8 mouse cellular contexts compared by ENCODE assay signal in the genomic region with DNA sequence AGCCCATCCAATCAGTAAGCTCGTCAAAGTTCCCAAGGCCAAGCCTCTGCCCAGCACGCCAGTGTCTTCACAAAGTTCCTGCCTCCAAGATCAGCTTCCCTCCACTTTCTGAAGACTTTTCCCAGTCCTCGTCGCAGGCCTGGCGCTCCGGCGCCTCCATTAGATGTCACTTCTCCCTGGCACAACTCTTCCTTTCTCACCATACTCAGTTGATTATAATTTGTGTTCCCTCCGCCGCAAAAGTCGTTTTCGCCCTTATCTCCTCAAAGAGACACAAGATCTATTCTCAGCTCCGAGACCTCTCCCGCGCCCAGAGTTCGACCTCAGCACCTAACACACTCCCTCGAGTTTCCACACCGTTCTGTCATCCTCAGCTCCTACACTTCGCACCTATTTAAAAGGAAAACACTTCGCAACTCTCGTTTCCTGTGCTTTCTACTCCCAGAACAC. TPM values are rescaled to one million over a fixed set of nuclear protein-coding genes. Genes with fewer than 3 reads are reported as not detected.
DNase-seq lines count a peak whose midpoint lies in the region; ATAC-seq and TF ChIP-seq lines count a peak whose summit lies in the region.

No protein-coding gene starts in this region.

- TF ChIP-seq CTCF in gastrocnemius, adult 2 months (IDR thresholded peaks at IDR 0.05), result no peak
- no peak for TF ChIP-seq CTCF in C2C12 (IDR thresholded peaks at IDR 0.05; ENCODE audit: control insufficient read depth, insufficient read depth, insufficient read length)
- no peak for TF ChIP-seq CTCF in liver, adult 2 months (IDR thresholded peaks at IDR 0.05; ENCODE audit: low read depth, low read length)

- no peaks in the 10 kb centered on the region for H3K36me3 ChIP-seq in C2C12 (ENCODE audit: control insufficient read depth, insufficient read depth)
- H3K36me3 ChIP-seq in liver, adult 2 months (ENCODE audit: control insufficient read depth, insufficient read depth, low read length), result no peaks in the 10 kb centered on the region
- H3K36me3 ChIP-seq in neural tube, embryonic 15.5 days, result 0 out of 2 replicates have a peak, but pooled peaks cover 2% of the 10 kb centered on the region

- no peaks in the 10 kb centered on the region for H3K27me3 ChIP-seq in C2C12 (ENCODE audit: control insufficient read depth, insufficient read depth, insufficient read length)
- H3K27me3 ChIP-seq in liver, adult 2 months (ENCODE audit: control insufficient read depth, insufficient read depth, low read length), result no peaks in the 10 kb centered on the region
- H3K27me3 ChIP-seq in neural tube, embryonic 15.5 days (replicated peaks), result no peaks in the 10 kb centered on the region

- H3K4me1 ChIP-seq in liver, adult 2 months (ENCODE audit: control insufficient read depth, insufficient read depth, low read length), result peaks cover 26% of the 10 kb centered on the region
- peaks cover 29% of the 10 kb centered on the region for H3K4me1 ChIP-seq in neural tube, embryonic 15.5 days

- intact Hi-C loops in gastrocnemius, adult 2 months (cut with DNase I), result no loop called here
- intact Hi-C loops in heart, postnatal 10 days (cut with DNase I), result no loop called here

- H3K9ac ChIP-seq in liver, adult 2 months (ENCODE audit: low read depth, low read length), result peak overlapping the region; percentile 91
- peak overlapping the region; percentile 94 for H3K9ac ChIP-seq in neural tube, embryonic 15.5 days (replicated peaks)

- DNase-seq in gastrocnemius, adult 2 months, result peak; percentile 31
- DNase-seq in gastrocnemius, postnatal 25 days, result no peak
- peak; percentile 49 for DNase-seq in c-Kit-negative CD71-positive TER-119-positive erythroid progenitor cells, embryonic 14.5 days (ENCODE audit: low read depth, low spot score)
- DNase-seq in heart, postnatal 10 days, result peak; percentile 45 to 62
- no peak for DNase-seq in liver, adult 2 months (ENCODE audit: extremely low read depth, low read depth, low spot score)
- DNase-seq in urinary bladder, postnatal 10 days (ENCODE audit: low spot score), result no peak

- H3K9me3 ChIP-seq in neural tube, embryonic 15.5 days (replicated peaks), result no peaks in the 10 kb centered on the region

- peak overlapping the region; percentile 84 for H3K4me2 ChIP-seq in neural tube, embryonic 15.5 days

- peaks cover 52% of the 10 kb centered on the region for H3K79me3 ChIP-seq in C2C12 (ENCODE audit: low read depth)

- no peak for ATAC-seq in neural tube, embryonic 15.5 days (ENCODE audit: low FRiP score)

- peak overlapping the region; percentile 95 for H3K27ac ChIP-seq in gastrocnemius, adult 2 months
- H3K27ac ChIP-seq in liver, adult 2 months (replicated peaks; ENCODE audit: insufficient read depth, low read depth, low read length), result peak overlapping the region; percentile 97
- H3K27ac ChIP-seq in neural tube, embryonic 15.5 days (replicated peaks), result peak overlapping the region; percentile 87

- peaks cover 58% of the 10 kb centered on the region for H3K79me2 ChIP-seq in C2C12 (ENCODE audit: control insufficient read depth, insufficient read depth)
- peaks cover 38% of the 10 kb centered on the region; the same call in 1 of the 2 replicates for H3K79me2 ChIP-seq in liver, adult 2 months (ENCODE audit: control insufficient read depth, insufficient read depth, low read length)

- H3ac ChIP-seq in C2C12 (ENCODE audit: control insufficient read depth, insufficient read length, low read depth), result peak overlapping the region; percentile 100

- no peak for TF ChIP-seq POLR2A in liver, adult 2 months (IDR thresholded peaks at IDR 0.05; ENCODE audit: extremely low read depth, insufficient read depth, low read length)

- H3K4me3 ChIP-seq in gastrocnemius, adult 2 months, result peak overlapping the region; percentile 99
- peak overlapping the region; percentile 89 for H3K4me3 ChIP-seq in C2C12 (ENCODE audit: insufficient read depth, poor library complexity, severe bottlenecking)
- H3K4me3 ChIP-seq in liver, adult 2 months (ENCODE audit: insufficient read depth, low read depth, low read length), result peak overlapping the region; percentile 91
- peak overlapping the region; percentile 99 for H3K4me3 ChIP-seq in neural tube, embryonic 15.5 days (replicated peaks)

- WGBS in liver, adult 2 months, result under 1% methylated on average over 20 of the region's 20 CpGs
- 1% methylated on average over 20 of the region's 20 CpGs for WGBS in neural tube, embryonic 15.5 days

TF ChIP-seq in C2C12, 6 proteins besides CTCF, POLR2A, EP300 and RAD21:
- TF ChIP-seq FOSL1 (IDR thresholded peaks at IDR 0.05; ENCODE audit: insufficient read depth, low read length, poor library complexity, severe bottlenecking), result no peak
- no peak for TF ChIP-seq USF1 (IDR thresholded peaks at IDR 0.05; ENCODE audit: low read depth)
- TF ChIP-seq MYOG (IDR thresholded peaks at IDR 0.05; ENCODE audit: control insufficient read depth, extremely low read depth, insufficient read length), result no peak
- TF ChIP-seq MAX (IDR thresholded peaks at IDR 0.05), result no peak
- TF ChIP-seq MYOD1 (IDR thresholded peaks at IDR 0.05; ENCODE audit: control insufficient read depth, insufficient read length, low read depth), result no peak
- TF ChIP-seq CEBPB (IDR thresholded peaks at IDR 0.05; ENCODE audit: low read depth), result no peak

RNA-seq across cellular contexts. Expression of a gene that starts 0.9 kb away (rescaled TPM):
- total RNA-seq in gastrocnemius, adult 2 months (2021), result 100 to 1,000 TPM; 182 to 201 TPM
- total RNA-seq in gastrocnemius, postnatal 25 days (2021), result 100 to 1,000 TPM; 125 to 149 TPM
- 65.1 TPM for polyA plus RNA-seq in C2C12 (2012; fragmentation: generic; extraction: Trizol)
- total RNA-seq in heart, postnatal 10 days (2021), result 100 to 1,000 TPM; 109 to 112 TPM
- 93.0 and 117 TPM in 2 replicates for total RNA-seq in liver, adult 2 months (2014; rRNA removed)
- polyA plus RNA-seq in liver, adult 2 months (2012; rRNA removed), result 159 and 178 TPM in 2 replicates
- polyA plus RNA-seq in neural tube, embryonic 15.5 days (2015; fragmentation: Nextera tagmentation; extraction: Ambion mirVana), result 9.3 and 12.2 TPM in 2 replicates

RNA-seq across cellular contexts. Expression of a gene that starts 18.4 kb away (rescaled TPM):
- total RNA-seq in gastrocnemius, adult 2 months (2021), result 10 to 100 TPM; 68.3 to 71.2 TPM
- 10 to 100 TPM; 62.8 to 63.4 TPM for total RNA-seq in gastrocnemius, postnatal 25 days (2021)
- polyA plus RNA-seq in C2C12 (2012; fragmentation: generic; extraction: Trizol), result 318 TPM
- total RNA-seq in heart, postnatal 10 days (2021), result 10 to 100 TPM; 82.0 to 85.1 TPM
- total RNA-seq in liver, adult 2 months (2014; rRNA removed), result 24.4 and 27.1 TPM in 2 replicates
- polyA plus RNA-seq in liver, adult 2 months (2012; rRNA removed), result 42.2 and 49.6 TPM in 2 replicates
- polyA plus RNA-seq in neural tube, embryonic 15.5 days (2015; fragmentation: Nextera tagmentation; extraction: Ambion mirVana), result 211 and 227 TPM in 2 replicates

RNA-seq across cellular contexts. Expression of a gene that starts 36.7 kb away (rescaled TPM):
- 10 to 100 TPM; 25.9 to 26.0 TPM for total RNA-seq in gastrocnemius, adult 2 months (2021)
- total RNA-seq in gastrocnemius, postnatal 25 days (2021), result 10 to 100 TPM; 21.5 to 24.4 TPM
- 6.6 TPM for polyA plus RNA-seq in C2C12 (2012; fragmentation: generic; extraction: Trizol)
- total RNA-seq in heart, postnatal 10 days (2021), result 10 to 100 TPM; 16.5 to 22.1 TPM
- total RNA-seq in liver, adult 2 months (2014; rRNA removed), result 5.0 and 5.5 TPM in 2 replicates
- polyA plus RNA-seq in liver, adult 2 months (2012; rRNA removed), result 7.0 and 7.2 TPM in 2 replicates
- 6.0 and 6.1 TPM in 2 replicates for polyA plus RNA-seq in neural tube, embryonic 15.5 days (2015; fragmentation: Nextera tagmentation; extraction: Ambion mirVana)

Comparison
In these comparisons a context has a peak if more than half of its experiments do, and no peak if none do; other contexts are left out.
1. DNase-seq: peak in gastrocnemius, adult 2 months (single experiment), c-Kit-negative CD71-positive TER-119-positive erythroid progenitor cells, embryonic 14.5 days (single experiment) and heart, postnatal 10 days (2 of 2); none in gastrocnemius, postnatal 25 days (single experiment), liver, adult 2 months (single experiment) and urinary bladder, postnatal 10 days (single experiment).
2. Peak in every context shown above with its lines, with median percentiles within 50 percentile points of each other: H3K27ac ChIP-seq and H3K4me3 ChIP-seq.